Mouse (Mus musculus) lung, postnatal 14 days (tissue): ENCODE results near the gene Gm13769.
"Not testable (repeated sequence)": the region's sequence is repeated elsewhere in the genome, so short reads cannot be mapped to it uniquely, and the experiment has no call there.

Experiments
- DNase-seq: peaks from one replicate; pipeline ENCODE4 v3.0.0; 2021

Gm13769 gene

DNA sequence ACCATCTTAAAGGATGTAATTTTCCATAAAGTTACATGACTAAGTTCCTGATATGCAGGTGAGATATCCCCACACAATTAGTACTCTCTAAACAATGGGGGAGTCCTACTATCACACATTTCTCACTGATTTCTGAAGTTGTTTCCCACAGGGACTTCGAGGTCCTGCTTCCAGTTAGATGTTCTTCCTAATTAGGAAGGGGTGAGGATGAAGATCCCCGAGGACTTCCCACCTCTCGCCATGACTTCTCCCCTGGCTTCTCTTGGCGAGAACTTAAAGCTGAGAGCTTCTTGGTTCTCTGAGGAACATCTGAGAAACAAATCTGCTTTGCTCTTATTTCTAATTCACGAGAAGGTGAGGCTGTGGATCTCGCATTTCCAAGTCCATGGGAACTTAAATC is at the start of gene Gm13769:
Gm13769 (plus strand) TSS at position 301 of the 400 bp plus-strand sequence.
- DNase-seq, result not testable (repeated sequence)

DNA sequence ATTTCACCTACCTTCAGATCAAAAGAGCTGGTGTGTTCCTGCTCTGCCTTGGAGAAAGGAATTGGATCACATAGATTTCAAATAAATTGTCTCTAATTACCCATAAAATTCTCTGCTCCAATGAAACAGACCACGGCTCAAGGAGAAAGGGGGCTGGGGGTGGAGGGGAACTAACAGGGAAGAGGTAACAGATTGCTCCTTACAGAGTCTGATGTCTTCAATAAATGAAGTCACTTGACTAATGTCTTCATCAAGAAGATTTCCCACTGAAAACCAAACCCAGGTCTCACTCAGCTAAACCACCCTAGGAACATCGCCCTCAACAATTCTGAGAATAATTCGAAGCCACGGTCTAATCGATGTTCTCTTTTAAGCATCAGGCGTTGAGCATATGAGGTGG is 29.3 kb upstream of the Gm13769 start, which contains the start of gene Olfr1272:
Olfr1272 (minus strand) TSS at position 101 of the 400 bp plus-strand sequence.
- no peak for DNase-seq

DNA sequence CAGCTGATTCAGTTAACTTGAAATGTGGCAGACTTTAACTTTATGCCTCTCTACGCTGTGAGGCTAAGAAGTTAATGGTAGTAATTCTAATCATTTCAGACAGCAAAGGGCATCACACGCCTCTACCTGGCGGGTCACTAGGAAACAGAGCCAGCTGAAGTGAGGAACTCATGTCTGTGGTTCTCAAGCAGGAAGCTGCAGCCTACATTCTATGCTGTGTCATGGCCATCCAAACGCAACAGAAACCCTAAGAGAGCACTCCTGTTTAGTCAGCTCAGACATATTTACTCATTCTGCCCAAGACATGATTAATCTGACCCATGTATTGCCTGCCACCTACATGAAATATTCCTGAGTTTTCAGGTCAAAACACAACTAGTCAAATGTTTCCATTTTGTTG is 24.7 kb downstream of the Gm13769 start:
- not testable (repeated sequence) for DNase-seq

DNA sequence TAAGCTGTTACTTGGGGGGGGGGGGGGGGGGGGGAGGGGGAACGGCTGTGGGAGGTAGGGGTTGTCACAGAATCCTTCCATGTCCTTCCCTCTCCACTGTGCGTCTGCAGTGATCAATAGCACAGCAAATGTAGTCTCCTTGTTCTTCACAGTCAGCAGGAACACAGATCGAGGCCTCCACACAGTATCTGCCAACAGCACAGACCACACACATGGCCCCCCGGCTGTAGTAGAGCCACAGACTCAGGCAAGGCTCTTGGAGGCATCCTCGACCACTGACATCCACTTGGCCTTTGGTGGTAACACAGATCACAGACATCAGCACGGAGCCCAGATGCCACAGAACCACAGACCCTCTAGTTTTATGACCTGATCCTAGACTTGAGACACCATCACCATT is 29.0 kb downstream of the Gm13769 start:
- not testable (repeated sequence) for DNase-seq

DNA sequence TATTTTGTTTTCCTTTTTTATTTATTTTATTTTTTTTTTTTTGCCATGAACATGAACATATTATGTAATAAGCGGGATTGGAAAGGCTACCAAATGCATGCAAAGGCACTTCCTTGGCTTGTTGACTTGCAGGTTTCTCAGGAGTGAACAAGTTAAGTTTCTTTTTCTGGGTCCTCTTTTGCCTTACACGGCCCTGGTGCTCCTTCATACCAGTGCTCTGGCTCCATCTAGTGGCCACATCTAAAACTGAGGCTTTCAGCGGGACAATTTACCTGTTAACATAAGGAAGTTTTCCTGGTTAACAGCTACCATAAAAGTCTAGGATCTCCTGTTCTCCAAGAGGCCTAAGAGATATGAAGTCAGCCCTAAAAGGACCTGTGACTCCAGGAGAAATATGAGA is 29.5 kb downstream of the Gm13769 start:
- DNase-seq, result not testable (repeated sequence)

DNA sequence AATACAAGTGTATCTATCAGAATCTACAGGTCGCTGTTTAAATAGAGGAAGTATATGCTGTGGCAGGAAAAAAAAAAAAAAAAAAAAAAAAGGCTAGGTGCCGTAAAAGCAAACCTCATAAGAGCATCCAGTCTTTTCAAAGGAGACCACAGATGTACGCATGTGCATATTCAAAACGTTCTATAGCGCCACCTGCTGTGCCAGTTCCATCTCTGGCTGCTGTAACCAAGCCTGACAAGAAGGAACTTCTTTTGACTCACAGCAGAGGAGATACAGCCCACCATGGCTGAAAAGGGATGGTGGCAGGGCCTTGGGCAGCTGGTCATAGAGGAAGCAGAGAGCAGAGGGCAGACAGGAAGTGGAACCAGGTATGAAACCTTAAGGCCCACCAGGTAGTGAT is 37.2 kb downstream of the Gm13769 start:
- not testable (repeated sequence) for DNase-seq

DNA sequence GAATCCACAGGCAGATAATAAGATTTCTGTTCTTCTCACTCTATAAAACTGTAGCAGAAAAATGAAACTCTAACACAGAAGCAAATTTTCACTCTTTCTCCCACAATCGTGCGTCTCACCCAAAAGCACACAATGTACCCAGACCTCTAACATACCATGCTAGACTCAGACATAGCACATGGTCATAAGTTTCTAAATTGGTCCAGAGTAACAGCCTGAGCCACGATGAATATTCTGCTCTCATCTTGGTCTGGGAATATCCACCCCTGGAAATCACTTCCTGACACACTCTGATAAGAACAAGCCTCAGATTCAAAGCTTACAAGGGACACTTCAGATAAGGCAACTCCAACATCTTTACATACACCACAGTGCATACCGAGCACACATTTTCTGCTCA is 38.2 kb downstream of the Gm13769 start:
- DNase-seq, result not testable (repeated sequence)
